Mouse (Mus musculus): ENCODE data around the gene Rer1.
"Not testable (repeated sequence)": the region's sequence is repeated elsewhere in the genome, so short reads cannot be mapped to it uniquely, and the experiment has no call there.

The Rer1 gene

DNA sequence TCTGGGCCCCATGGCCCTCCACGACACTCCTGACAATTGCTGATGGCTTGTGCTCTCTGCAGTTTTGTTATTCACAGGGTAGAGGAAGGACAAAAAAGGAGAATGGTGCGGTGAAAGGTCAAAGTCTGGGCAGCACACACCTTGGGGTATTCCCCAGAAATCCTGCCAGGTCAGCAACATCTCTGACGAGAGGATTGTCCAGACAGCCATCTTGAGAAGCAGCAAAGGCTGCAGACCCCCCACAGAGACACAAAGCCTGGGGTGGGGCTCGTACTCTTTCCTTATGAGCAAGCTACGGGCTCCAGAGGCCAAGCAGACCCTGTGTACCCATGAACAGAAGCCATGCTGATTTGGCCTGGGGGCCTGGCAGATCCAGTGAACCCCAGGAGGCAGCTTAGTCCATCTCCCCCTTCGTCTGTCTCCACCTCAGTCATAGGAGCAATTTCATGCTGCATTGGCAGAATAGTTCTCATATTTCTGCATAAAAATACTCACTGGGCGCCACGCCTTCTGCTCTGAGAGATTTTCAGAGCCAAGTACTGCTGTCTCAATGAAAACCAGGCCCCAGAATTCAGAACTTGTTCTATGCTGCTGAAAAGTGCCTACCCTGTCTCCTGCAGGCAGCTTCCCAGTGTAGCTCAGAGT, 27.7 kb upstream of the Rer1 start:
- DNase-seq = no peak

- DNase-seq = no peak
These were observed 23.3 kb upstream of the Rer1 start for GRCm38 (mm10) chr4:155109471-155109870.

GRCm38 (mm10) chr4:155107886-155108285, 21.7 kb upstream of the Rer1 start:
- DNase-seq = no peak

GRCm38 (mm10) chr4:155098572-155098971, 12.4 kb upstream of the Rer1 start:
- no peak for DNase-seq

DNA sequence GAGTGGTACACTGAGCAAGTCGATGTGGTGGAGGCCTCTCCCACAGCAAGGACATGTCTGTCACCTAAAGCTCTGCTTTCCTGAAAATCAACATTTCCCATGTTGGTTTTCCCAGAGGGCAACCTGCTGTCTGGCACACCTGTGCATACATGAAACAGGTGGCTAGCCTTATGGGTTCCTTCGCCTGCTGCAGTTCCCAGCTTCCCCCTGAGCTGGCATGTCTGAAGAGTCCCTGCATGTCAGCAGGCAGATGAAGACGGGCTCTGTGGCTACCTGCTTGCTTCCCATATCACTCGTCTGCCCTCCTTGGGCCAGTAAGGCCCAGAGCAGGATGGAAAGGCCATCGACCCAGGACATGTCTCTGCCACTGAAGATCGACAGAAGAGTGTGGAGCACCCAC, 11.3 kb upstream of the Rer1 start:
- no peak for DNase-seq

GRCm38 (mm10) chr4:155095967-155096366, 9.8 kb upstream of the Rer1 start:
- peak; percentile 65 for DNase-seq

- DNase-seq = peak; percentile 90
These were observed 9.2 kb upstream of the Rer1 start for GRCm38 (mm10) chr4:155095238-155095900.

DNA sequence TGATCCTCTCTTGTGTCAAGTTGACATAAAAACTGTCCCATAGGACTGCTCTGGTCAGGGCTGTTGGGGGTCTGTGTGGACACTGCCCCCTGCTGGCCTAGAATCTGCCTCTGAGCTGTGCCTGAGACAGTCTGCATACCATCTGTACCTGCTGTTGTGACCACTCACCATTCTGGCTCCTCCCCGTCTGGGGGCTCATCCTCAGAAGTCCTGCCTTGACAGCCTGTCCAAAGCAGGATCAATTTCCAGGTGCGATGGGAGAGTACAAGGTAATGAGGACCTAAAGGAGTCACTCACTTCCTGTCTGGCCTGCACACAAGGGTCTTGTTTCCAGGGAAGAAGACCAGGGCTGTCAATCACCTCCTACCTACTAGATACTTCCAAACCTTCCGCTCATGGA, 8.4 kb upstream of the Rer1 start:
- peak; percentile 60 for DNase-seq

GRCm38 (mm10) chr4:155093431-155094149, 7.4 kb upstream of the Rer1 start:
- peak; percentile 39 for DNase-seq

DNA sequence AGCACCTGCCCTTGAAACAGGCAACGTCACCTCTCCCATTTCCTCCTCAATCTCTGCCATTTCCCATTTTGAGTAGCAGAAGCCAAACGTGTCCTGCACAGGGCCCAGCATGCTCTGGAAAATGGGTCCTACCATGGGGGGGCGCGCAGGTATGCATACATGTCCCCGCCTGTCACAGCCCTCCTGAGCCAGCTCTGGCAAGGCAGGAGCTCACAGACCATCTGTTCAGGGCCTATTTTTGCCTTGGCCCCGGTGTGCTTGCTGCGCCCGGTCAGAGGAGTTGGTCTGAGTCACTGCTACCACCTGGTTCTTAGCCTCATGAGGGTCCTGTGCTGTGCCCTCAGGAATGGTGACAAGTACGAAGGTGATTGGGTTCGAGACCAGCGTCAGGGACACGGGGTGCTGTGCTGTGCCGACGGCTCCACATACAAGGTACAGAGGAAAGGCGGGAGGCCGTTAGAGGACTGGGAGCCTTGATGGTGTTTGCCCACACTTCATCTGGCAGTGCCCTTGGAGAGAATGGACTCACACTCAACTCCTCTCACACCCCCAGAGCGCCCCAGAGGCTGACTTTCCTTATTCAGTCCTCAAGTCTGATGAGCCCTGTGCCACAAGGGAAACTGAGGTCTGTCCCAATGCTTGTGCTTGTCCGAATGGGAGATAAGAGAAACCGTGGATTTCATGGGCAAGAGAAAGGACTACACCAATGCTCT, 6.7 kb upstream of the Rer1 start:
- DNase-seq = peak; percentile 93

GRCm38 (mm10) chr4:155090688-155091449, 4.7 kb upstream of the Rer1 start:
- DNase-seq = no peak

- DNase-seq = no peak
These were observed 4.0 kb upstream of the Rer1 start for GRCm38 (mm10) chr4:155090147-155090546.

- DNase-seq = no peak
These were observed 3.1 kb upstream of the Rer1 start for GRCm38 (mm10) chr4:155089241-155089640.

GRCm38 (mm10) chr4:155085206-155086107, 725 bp downstream of the Rer1 start:
- no peak for DNase-seq

DNA sequence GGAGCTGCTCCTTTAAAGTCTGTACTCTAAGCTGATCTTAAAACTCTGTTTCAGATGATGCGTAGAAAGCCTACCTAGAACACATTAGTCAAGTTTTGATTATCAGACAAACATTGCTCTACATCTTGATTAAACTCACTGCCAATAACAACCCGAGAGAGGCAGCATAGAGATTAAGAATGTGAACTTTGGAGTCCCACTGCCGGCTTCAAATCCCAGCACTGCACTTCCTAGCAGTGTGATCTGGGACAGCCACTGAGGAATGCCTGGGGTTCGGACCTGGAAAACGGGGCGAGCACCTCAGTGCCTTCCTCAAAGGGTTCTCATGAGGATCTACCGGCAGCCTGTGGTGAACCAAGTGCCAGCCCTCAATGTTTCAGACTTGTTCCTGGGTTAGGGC, 1.8 kb downstream of the Rer1 start:
- DNase-seq = no peak

- DNase-seq = no peak
These were observed 2.6 kb downstream of the Rer1 start for GRCm38 (mm10) chr4:155083553-155083952.

DNA sequence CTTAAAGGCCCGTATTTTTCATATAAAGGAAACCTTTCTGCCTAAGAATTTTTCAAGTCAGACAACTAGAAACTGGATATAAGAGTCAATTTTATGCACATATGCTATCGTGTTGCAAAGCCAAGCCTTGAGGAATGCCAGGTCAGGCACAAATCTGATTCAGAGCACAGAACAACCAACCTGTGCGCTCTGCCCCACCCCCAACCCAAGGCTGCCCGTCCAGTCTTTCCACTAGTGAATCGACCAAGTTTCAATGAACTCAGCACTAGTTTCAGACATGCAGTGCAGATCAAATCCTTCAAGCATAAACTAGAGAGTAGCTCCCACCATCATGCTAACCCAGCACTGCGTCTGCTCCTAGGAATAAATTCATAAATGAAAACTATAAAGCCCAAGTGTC, 6.5 kb downstream of the Rer1 start:
- no peak for DNase-seq

DNA sequence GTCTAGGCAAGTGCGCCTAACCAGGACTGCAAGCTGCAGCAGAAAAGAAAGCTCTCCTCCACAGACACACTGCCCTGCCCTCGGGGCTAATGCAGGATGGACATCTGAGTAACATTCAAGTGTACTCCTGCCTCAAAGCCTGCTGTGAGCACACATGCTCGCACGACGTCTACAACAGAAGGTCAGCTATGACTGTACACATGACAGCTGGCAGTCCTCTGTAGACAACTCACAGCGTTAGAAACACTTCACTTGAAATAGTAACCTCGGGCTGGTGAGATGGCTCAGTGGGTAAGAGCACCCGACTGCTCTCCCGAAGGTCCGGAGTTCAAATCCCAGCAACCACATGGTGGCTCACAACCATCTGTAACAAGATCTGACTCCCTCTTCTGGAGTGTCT, 7.4 kb downstream of the Rer1 start:
- not testable (repeated sequence) for DNase-seq

DNA sequence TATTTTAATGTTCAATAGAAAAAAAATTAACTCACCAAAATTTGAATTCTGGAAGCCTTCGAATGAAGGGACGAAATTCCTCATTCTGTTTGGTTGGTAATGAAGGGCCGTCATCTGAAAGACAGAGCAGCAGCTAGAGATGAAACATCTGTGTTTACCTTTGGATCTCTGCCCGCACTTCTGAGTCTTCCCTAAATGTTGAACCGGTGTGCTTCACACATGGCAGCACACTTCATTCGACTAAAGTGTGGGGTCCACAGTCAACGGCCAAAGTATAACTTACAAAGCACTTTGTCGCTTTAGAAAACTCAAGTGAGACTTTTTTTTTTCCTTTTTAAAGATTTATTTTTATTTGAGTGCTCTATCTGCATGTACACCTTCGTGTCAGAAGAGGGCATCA, 9.5 kb downstream of the Rer1 start:
- no peak for DNase-seq

DNA sequence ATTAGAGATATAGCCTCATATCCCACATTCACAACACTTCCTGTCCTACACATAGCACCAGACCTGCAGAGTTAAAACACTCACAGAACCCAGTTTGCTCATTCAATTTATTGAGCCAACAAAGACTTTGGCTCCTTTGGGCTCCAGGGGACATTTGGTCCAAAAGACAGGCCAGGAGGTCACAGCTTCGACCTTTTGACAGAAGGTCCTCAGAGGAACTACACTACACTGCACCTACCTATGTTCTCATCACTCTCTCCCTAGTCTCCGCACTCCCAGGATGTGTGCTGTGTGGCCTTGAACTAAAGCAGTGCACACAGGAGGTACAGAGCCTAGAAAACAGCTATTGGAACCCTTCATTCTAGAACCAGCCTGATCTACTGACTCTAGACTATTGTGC, 10.4 kb downstream of the Rer1 start:
- no peak for DNase-seq

GRCm38 (mm10) chr4:155075137-155075536, 11.0 kb downstream of the Rer1 start:
- no peak for DNase-seq

GRCm38 (mm10) chr4:155074418-155074817, 11.8 kb downstream of the Rer1 start:
- peak; percentile 31 for DNase-seq
